Mouse (Mus musculus) liver, adult 2 months (tissue): Measurements from ENCODE around the gene Olfr984. TPM values are rescaled to one million over a fixed set of nuclear protein-coding genes. Genes with fewer than 3 reads are reported as not detected.

Experiments
- DNase-seq: peaks from one replicate; pipeline ENCODE4 v3.0.0-alpha.2; 2011; ENCODE audit warnings: low read depth, low spot score; ENCODE audit errors: extremely low read depth
- H3K27ac ChIP-seq: fragments of 200-500 bp; replicated peaks from 2 replicates; pipeline ENCODE4 v1.5.1; 2012; ENCODE audit warnings: low read depth, mild to moderate bottlenecking, control low read depth, inconsistent platforms, low read length; ENCODE audit not compliant: insufficient read depth
- H3K27me3 ChIP-seq: fragments of 200-500 bp; 2 replicates; pipeline ENCODE4 v1.6.1; 2012; ENCODE audit warnings: mild to moderate bottlenecking, moderate library complexity, low read length, inconsistent platforms; ENCODE audit not compliant: control insufficient read depth, insufficient read depth
- H3K36me3 ChIP-seq: fragments of 200-500 bp; 2 replicates; pipeline ENCODE4 v1.6.1; 2012; ENCODE audit warnings: low read length, inconsistent platforms; ENCODE audit not compliant: control insufficient read depth, insufficient read depth
- H3K4me1 ChIP-seq: fragments of 200-500 bp; 2 replicates; pipeline ENCODE4 v1.6.1; 2011; ENCODE audit warnings: low read length; ENCODE audit not compliant: control insufficient read depth, insufficient read depth
- H3K4me3 ChIP-seq: fragments of 200-500 bp; 2 replicates; pipeline ENCODE4 v1.5.1; 2011; ENCODE audit warnings: low read depth, mild to moderate bottlenecking, control low read depth, low read length, moderate library complexity; ENCODE audit not compliant: insufficient read depth
- H3K79me2 ChIP-seq: fragments of 200-500 bp; 2 replicates; pipeline ENCODE4 v1.6.1; 2012; ENCODE audit warnings: inconsistent platforms, mild to moderate bottlenecking, low read length, moderate library complexity; ENCODE audit not compliant: control insufficient read depth, insufficient read depth
- H3K9ac ChIP-seq: fragments of 200-500 bp; 2 replicates; pipeline ENCODE4 v1.6.1; 2012; ENCODE audit warnings: low read depth, mild to moderate bottlenecking, control low read depth, inconsistent platforms, low read length
- CTCF ChIP-seq: fragments of 200-500 bp; IDR thresholded peaks from 2 replicates; pipeline ENCODE4 v1.5.1; 2011; ENCODE audit warnings: low read depth, low read length, control low read depth
- POLR2A ChIP-seq: fragments of 200-500 bp; IDR thresholded peaks from 2 replicates; pipeline ENCODE4 v1.6.1; 2011; ENCODE audit warnings: low read length, control low read depth; ENCODE audit not compliant: insufficient read depth; ENCODE audit errors: extremely low read depth
- WGBS: fragments of 180-500 bp; shearing (Covaris S2); methylation state at CpG from one replicate; pipeline ENCODE4 v1.1.7; 2018; 5-methylcytosine and 5-hydroxymethylcytosine counted together
- polyA plus RNA-seq: library from polyadenylated mRNA; depleted of rRNA; stranded (reverse); fragments of >200 nt; gene quantifications from 2 replicates; pipeline ENCODE4 v1.2.3, GENCODE M21; 2012; rRNA removed
- total RNA-seq: library from RNA; depleted of rRNA; stranded (reverse); fragments of >200 nt; gene quantifications from 2 replicates; pipeline ENCODE4 v1.2.3, GENCODE M21; 2014; rRNA removed

Olfr984 gene
- total RNA-seq, result not detected in 2 replicates
- not detected in 2 replicates for polyA plus RNA-seq

DNA sequence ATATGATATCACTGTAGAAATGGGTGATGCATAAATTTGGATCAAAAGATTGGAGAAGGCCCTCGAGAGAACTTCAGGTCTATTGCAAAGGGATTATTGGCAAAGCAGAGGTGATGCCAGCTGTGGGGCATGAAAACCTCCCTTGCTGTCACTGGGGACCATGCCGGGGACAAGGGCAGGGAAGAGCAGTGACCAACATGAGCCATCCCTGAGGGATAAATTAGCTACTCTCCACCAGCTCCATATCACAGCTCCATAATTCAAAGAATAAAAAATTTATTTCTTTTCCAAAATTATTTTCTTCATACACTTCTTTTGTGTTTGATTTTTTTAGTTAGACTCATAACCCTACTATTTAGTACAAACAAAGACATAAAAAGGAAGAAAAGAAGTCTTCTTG lies at the start of gene Olfr984:
TSS of gene Olfr984 (minus strand) at position 101 of the 400 bp plus-strand sequence.
- H3K4me1 ChIP-seq, result no peaks in the 10 kb centered on the region
- 76% methylated on average over 2 of the region's 2 CpGs for WGBS
- TF ChIP-seq CTCF (no peak), POLR2A (no peak)

DNA sequence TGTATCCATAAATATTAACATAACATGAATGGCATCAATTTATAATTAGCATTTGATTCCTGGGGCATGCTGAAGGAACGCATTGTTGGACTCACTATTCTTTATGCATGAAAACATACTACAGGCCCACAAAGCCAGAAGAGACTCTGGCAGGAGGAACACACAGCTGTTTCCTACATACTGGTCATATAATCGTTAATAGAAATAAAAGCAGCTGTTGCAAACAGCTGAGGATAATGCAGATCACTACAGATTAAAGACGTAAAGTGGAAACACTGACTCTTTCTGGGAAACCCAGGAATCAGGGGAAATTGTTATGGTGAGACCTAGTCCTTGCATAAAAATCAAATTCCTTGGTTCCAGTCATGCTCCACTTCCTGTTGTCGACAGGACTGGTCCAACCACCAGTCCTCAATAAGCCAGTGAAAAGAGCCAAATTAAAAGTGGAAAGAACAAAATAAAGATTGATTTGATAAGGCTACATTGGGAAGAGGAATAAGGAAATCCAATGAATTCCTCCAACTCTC lies 41.2 kb upstream of the Olfr984 start:
- no peak for DNase-seq
- H3K4me3 ChIP-seq, result no peak overlapping the region
- H3K4me1 ChIP-seq, result no peaks in the 10 kb centered on the region
- H3K27me3 ChIP-seq, result no peaks in the 10 kb centered on the region; the same call in 1 of the 2 replicates
- H3K36me3 ChIP-seq, result no peaks in the 10 kb centered on the region
- WGBS, result 78% methylated on average over 4 of the region's 4 CpGs
- H3K27ac ChIP-seq, result no peak overlapping the region
- H3K79me2 ChIP-seq, result no peaks in the 10 kb centered on the region
- no peak for TF ChIP-seq POLR2A
- TF ChIP-seq CTCF, result no peak
- no peak overlapping the region for H3K9ac ChIP-seq

More for the DNA sequence above, at the start of gene Olfr984:
- Histone ChIP-seq H3K9ac (no peak within 1 kb of the TSS), H3K27me3 (no peaks in the 10 kb centered on the region), H3K27ac (no peak within 1 kb of the TSS), H3K79me2 (no peaks in the 10 kb centered on the region), H3K4me3 (no peak within 1 kb of the TSS), H3K36me3 (no peaks in the 10 kb centered on the region)
- no peak for DNase-seq

DNA sequence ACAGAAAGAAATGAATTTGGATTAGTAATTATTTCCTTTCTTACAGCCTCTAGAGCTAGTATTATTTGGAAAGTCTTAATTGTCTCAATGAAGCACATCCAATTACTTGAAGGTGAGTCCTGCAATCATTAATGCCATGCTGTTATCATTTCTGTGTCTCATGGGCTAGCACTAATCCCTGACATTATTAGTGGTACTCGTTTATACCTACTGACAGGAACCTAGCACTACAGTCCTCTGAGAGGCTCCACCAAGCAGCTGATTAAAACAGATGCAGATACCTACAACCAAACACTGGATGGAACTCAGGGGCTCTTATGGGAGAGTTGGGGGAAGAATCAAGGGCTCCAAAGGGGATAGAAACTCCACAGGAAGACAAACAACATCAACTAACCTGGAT lies 27.5 kb upstream of the Olfr984 start:
- Histone ChIP-seq H3K27ac (no peak overlapping the region), H3K9ac (no peak overlapping the region), H3K4me3 (no peak overlapping the region), H3K79me2 (no peaks in the 10 kb centered on the region), H3K4me1 (no peaks in the 10 kb centered on the region), H3K27me3 (no peaks in the 10 kb centered on the region), H3K36me3 (no peaks in the 10 kb centered on the region)
- WGBS, result 55% methylated on average over 1 of the region's 1 CpGs
- DNase-seq, result no peak
- TF ChIP-seq CTCF (no peak), POLR2A (no peak)

DNA sequence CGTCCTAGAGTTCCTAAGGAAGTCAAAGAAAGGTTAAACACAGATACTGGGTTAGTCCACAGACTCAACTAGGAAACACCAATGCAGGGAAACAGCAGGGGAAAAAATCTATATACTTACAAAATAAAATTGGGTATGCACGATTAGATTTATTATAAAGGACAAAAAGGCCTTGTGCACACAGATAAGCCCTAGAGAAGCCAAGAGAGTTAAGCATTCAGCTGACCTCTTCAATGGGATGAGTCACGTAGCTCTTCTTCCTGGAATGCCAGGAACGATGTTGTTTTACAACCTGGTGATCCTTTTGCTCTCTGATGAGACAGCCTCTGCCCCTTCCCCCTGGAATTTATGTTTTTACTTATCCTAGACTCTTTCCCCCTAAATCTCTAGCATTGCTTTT lies 25.5 kb upstream of the Olfr984 start:
- Histone ChIP-seq H3K79me2 (no peaks in the 10 kb centered on the region), H3K27ac (no peak overlapping the region), H3K36me3 (no peaks in the 10 kb centered on the region), H3K9ac (no peak overlapping the region), H3K4me1 (no peaks in the 10 kb centered on the region), H3K27me3 (no peaks in the 10 kb centered on the region), H3K4me3 (no peak overlapping the region)
- DNase-seq, result no peak
- WGBS, result 37% methylated on average over 4 of the region's 4 CpGs
- TF ChIP-seq CTCF, result no peak
- TF ChIP-seq POLR2A, result no peak

DNA sequence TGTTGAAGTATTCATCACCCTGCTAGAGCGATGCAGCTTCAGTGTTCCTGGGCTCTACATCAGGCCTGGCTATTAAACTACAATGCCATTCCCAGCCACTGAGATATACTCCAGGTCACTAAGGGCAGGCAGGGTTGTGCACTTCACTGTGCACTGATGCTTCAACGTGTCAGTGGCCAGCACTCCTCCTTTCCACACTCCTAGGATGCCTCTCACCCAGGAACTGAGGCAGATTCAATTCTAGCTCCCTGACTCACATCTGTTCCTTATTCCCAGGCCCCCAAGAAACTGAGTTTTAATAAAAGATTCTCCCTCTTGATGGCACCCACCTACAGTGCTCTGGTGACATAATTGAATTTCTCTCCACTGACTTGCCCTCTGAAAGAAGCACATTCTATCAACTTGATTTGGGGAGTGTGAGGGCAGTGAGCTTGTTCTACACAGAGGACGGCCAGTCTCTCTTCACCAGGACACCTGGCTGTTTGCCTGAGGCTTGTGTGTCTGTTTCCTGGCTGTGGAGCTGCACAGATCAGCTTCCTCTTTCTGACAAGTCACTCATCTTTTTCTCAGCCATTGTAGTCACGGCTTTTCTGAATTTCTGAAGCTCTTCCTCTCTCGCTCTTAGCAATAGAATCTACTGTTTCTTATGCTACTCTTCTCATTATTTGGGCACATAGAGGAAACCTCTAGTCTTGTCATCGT lies 23.1 kb upstream of the Olfr984 start:
- WGBS, result 74% methylated on average over 6 of the region's 6 CpGs
- H3K4me1 ChIP-seq, result no peaks in the 10 kb centered on the region
- H3K27ac ChIP-seq, result no peak overlapping the region
- H3K9ac ChIP-seq, result no peak overlapping the region
- H3K4me3 ChIP-seq, result no peak overlapping the region
- no peaks in the 10 kb centered on the region for H3K79me2 ChIP-seq
- no peak for DNase-seq
- H3K27me3 ChIP-seq, result no peaks in the 10 kb centered on the region
- TF ChIP-seq POLR2A (no peak), CTCF (no peak)
- no peaks in the 10 kb centered on the region for H3K36me3 ChIP-seq

DNA sequence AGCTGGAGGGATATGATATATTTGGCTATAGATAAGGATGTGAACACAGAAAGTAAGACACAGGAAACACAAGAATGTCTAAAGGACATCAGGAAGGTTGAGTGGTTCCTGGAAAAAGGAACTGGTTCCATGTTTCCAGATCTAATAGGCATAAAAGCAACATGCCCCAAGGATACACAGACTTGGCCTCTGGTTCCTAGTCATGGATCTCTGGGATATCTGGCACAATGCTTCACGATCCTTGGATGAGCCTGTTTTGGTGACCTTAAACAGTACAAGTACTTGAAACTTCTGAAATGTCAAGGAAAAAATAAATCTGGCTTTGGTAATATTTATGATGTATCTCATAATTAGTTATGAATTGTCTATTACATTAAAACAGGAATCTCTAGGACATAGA lies 16.6 kb upstream of the Olfr984 start:
- no peak overlapping the region for H3K27ac ChIP-seq
- no peaks in the 10 kb centered on the region for H3K79me2 ChIP-seq
- no peak for DNase-seq
- no peak overlapping the region for H3K4me3 ChIP-seq
- H3K9ac ChIP-seq, result no peak overlapping the region
- no peaks in the 10 kb centered on the region for H3K36me3 ChIP-seq
- H3K4me1 ChIP-seq, result no peaks in the 10 kb centered on the region
- H3K27me3 ChIP-seq, result no peaks in the 10 kb centered on the region
- TF ChIP-seq CTCF (no peak), POLR2A (no peak)
- WGBS, result 93% methylated on average over 1 of the region's 1 CpGs
